Mouse (Mus musculus): ENCODE results near the gene Pmf1. TPM values are rescaled to one million over a fixed set of nuclear protein-coding genes. Genes with fewer than 3 reads are reported as not detected.

Gene Pmf1
- polyA plus RNA-seq, 1 experiment from 2014 or later, result 97.5 TPM

DNA sequence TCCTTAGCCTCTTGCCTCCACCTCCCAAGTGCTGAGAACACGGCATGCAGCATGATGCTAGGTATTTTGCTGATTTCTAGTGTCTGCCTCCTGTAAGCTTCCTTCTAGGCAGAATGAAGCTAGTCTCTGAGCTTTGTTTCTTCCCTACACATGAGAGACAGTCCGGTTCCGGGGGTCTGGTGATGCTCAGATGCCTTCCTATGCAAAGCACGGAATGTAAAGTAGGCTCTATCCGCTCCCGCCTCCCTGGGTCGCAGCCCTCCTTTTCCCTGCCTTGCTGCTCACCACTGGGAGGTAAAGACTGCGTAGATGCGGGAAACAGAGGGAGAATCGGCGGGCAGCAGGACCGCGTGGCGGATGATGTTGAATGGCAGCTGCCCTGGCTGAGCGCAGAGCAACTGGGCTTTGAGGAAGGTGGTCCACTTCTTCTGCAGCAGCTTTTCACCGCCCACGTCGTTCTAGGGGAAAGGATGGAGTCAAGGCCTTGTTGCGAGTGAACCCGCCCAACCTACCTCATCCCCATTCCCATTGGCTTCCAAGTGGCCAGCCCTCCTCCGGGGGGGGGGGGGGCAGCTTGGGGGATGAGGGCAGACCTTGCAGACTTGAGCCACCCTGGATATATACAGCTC lies 39.4 kb upstream of the Pmf1 start:
- H3K27ac ChIP-seq, result no peak overlapping the region
- 0 out of 2 replicates have a peak, but pooled peaks cover 3% of the 10 kb centered on the region for H3K4me1 ChIP-seq (replicated peaks; ENCODE audit: insufficient read depth, low read length)
- no peak overlapping the region; the same call in 1 of the 2 replicates for H3K9ac ChIP-seq (ENCODE audit: low read depth, low read length)
- no peaks in the 10 kb centered on the region for H3K9me3 ChIP-seq (replicated peaks; ENCODE audit: low read length)
- 0 out of 2 replicates have a peak, but pooled peaks cover 7% of the 10 kb centered on the region for H3K36me3 ChIP-seq (ENCODE audit: insufficient read depth, low read length)
- no peaks in the 10 kb centered on the region for H3K27me3 ChIP-seq (ENCODE audit: insufficient read depth, low read length)
- ATAC-seq (replicated peaks; ENCODE audit: low FRiP score, low read depth) (no peak), DNase-seq (ENCODE audit: low spot score) (peak; percentile 73)
- no peak for TF ChIP-seq CTCF (IDR thresholded peaks at IDR 0.05; ENCODE audit: low read depth)
- WGBS, result 14% methylated on average over 21 of the region's 21 CpGs
- H3K4me3 ChIP-seq (replicated peaks; ENCODE audit: low read depth, low read length), result no peak overlapping the region
- H3K4me2 ChIP-seq (ENCODE audit: low read length), result peak overlapping the region; percentile 46

DNA sequence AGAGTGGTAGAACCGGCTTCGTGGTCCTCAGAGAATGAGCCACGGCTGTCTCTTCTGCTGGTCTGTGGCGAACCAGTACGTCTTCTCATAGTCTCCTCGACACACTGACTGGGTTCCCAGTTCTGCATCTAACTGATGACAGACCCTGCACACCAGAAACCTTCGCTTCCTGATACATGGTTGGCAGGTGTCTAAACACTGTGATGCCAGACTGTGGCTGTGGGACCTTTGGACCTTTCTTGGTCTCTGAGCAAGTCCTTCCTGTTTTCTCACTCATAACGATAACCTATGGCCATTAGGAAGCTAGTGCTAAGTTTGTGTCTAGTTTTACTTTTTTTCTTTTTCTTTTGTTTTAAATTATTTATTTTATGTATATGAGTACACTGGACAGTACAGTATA lies 38.3 kb upstream of the Pmf1 start:
- Histone ChIP-seq H3K27me3 (ENCODE audit: insufficient read depth, low read length) (no peaks in the 10 kb centered on the region), H3K36me3 (ENCODE audit: insufficient read depth, low read length) (0 out of 2 replicates have a peak, but pooled peaks cover 7% of the 10 kb centered on the region), H3K9me3 (replicated peaks; ENCODE audit: low read length) (no peaks in the 10 kb centered on the region), H3K27ac (no peak overlapping the region), H3K4me3 (replicated peaks; ENCODE audit: low read depth, low read length) (no peak overlapping the region), H3K4me1 (replicated peaks; ENCODE audit: insufficient read depth, low read length) (no peaks in the 10 kb centered on the region), H3K4me2 (ENCODE audit: low read length) (no peak overlapping the region), H3K9ac (ENCODE audit: low read depth, low read length) (no peak overlapping the region)
- DNase-seq (ENCODE audit: low spot score), result no peak
- 88% methylated on average over 8 of the region's 8 CpGs for WGBS
- TF ChIP-seq CTCF (IDR thresholded peaks at IDR 0.05; ENCODE audit: low read depth), result no peak
- ATAC-seq (replicated peaks; ENCODE audit: low FRiP score, low read depth), result no peak

DNA sequence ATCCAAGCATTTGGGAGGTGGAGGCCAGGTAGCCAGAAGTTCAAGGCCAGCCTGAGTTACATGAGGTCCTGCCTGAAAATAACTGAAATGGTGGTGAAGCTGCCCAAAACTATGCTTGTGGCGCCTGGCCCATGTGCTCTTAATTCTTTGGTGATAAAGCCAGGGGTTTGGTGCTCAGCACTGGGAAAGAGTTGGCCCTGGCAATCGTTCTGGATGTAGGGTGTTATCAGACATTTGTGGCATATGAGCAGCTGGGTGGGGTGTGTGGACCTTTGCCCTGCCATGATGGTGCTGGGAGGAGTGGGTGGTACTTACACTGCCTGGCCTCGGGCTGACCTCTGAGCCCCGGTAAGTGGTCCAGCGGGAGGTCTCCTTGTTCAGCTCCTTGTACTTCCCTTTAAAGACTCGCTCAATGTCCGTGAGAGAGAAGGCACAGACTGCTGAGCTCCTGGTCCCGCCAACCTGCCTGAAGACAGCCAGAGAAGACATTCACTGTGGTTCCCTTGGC lies 37.6 kb upstream of the Pmf1 start:
- DNase-seq (ENCODE audit: low spot score), result no peak
- Histone ChIP-seq H3K27ac (no peak overlapping the region), H3K9ac (ENCODE audit: low read depth, low read length) (no peak overlapping the region), H3K36me3 (ENCODE audit: insufficient read depth, low read length) (0 out of 2 replicates have a peak, but pooled peaks cover 7% of the 10 kb centered on the region), H3K4me3 (replicated peaks; ENCODE audit: low read depth, low read length) (no peak overlapping the region), H3K4me1 (replicated peaks; ENCODE audit: insufficient read depth, low read length) (no peaks in the 10 kb centered on the region), H3K9me3 (replicated peaks; ENCODE audit: low read length) (no peaks in the 10 kb centered on the region), H3K27me3 (ENCODE audit: insufficient read depth, low read length) (no peaks in the 10 kb centered on the region), H3K4me2 (ENCODE audit: low read length) (no peak overlapping the region)
- TF ChIP-seq CTCF (IDR thresholded peaks at IDR 0.05; ENCODE audit: low read depth), result no peak
- 65% methylated on average over 8 of the region's 8 CpGs for WGBS
- ATAC-seq (replicated peaks; ENCODE audit: low FRiP score, low read depth), result no peak

DNA sequence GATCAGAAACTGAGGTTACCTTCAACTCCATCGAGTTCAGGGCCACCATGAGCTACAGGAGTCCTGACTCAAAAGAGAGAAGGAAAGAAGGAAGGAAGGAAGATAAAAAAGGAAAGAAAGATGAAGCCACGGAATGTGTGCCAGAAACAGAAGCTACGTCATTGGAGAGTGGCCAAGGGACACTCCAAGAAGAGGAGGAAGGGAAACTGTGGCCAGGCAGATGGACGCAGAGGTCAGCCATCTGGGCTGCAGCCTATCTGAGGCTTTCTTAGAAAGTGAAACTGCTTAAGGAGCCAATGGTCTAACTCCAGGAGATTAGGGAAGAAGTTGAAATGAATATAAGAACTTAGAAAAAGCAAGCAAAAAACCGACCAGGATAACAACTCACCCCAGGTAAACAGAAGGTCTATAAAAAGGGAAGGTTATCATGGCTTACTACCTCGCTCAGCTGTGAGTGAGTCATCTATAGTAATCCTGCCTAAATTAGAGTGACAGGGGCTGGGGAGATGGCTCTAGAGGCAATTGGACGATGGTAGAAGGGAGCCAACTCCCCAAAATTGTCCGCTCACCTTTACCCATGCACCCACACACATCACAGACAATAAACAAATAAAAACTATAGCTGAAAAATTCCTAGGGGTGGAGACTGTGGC lies 36.5 kb upstream of the Pmf1 start:
- no peaks in the 10 kb centered on the region for H3K9me3 ChIP-seq (replicated peaks; ENCODE audit: low read length)
- DNase-seq (ENCODE audit: low spot score), result no peak
- 62% methylated on average over 8 of the region's 8 CpGs for WGBS
- no peak overlapping the region for H3K27ac ChIP-seq
- H3K4me3 ChIP-seq (replicated peaks; ENCODE audit: low read depth, low read length), result no peak overlapping the region
- ATAC-seq (replicated peaks; ENCODE audit: low FRiP score, low read depth), result no peak
- no peaks in the 10 kb centered on the region for H3K4me1 ChIP-seq (replicated peaks; ENCODE audit: insufficient read depth, low read length)
- H3K36me3 ChIP-seq (ENCODE audit: insufficient read depth, low read length), result 0 out of 2 replicates have a peak, but pooled peaks cover 7% of the 10 kb centered on the region
- no peak overlapping the region for H3K4me2 ChIP-seq (ENCODE audit: low read length)
- H3K9ac ChIP-seq (ENCODE audit: low read depth, low read length), result no peak overlapping the region
- TF ChIP-seq CTCF (IDR thresholded peaks at IDR 0.05; ENCODE audit: low read depth), result no peak
- H3K27me3 ChIP-seq (ENCODE audit: insufficient read depth, low read length), result no peaks in the 10 kb centered on the region

DNA sequence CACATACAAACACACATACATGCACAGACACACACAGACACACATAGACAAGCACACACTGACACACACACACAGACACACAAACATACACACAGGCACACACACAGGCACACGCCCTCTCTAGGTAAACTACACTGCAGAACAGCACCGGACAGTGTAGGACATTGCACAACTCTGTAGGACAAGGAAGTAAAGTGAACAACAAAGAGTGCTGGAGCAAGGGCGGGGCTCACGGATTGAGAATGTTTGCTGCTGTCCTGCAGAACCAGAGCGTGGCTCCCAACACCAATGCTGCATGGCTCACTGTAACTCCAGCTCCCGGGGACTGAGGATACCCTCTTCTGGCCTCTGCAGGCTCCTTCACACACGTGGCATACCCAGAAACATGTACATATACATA lies 32.8 kb upstream of the Pmf1 start:
- no peak for DNase-seq (ENCODE audit: low spot score)
- Histone ChIP-seq H3K27ac (no peak overlapping the region), H3K9me3 (replicated peaks; ENCODE audit: low read length) (no peaks in the 10 kb centered on the region), H3K36me3 (ENCODE audit: insufficient read depth, low read length) (0 out of 2 replicates have a peak, but pooled peaks cover 7% of the 10 kb centered on the region), H3K4me2 (ENCODE audit: low read length) (no peak overlapping the region), H3K4me3 (replicated peaks; ENCODE audit: low read depth, low read length) (no peak overlapping the region), H3K27me3 (ENCODE audit: insufficient read depth, low read length) (no peaks in the 10 kb centered on the region), H3K9ac (ENCODE audit: low read depth, low read length) (no peak overlapping the region), H3K4me1 (replicated peaks; ENCODE audit: insufficient read depth, low read length) (peaks cover 8% of the 10 kb centered on the region)
- no peak for TF ChIP-seq CTCF (IDR thresholded peaks at IDR 0.05; ENCODE audit: low read depth)
- ATAC-seq (replicated peaks; ENCODE audit: low FRiP score, low read depth), result no peak
- WGBS, result 68% methylated on average over 7 of the region's 7 CpGs

DNA sequence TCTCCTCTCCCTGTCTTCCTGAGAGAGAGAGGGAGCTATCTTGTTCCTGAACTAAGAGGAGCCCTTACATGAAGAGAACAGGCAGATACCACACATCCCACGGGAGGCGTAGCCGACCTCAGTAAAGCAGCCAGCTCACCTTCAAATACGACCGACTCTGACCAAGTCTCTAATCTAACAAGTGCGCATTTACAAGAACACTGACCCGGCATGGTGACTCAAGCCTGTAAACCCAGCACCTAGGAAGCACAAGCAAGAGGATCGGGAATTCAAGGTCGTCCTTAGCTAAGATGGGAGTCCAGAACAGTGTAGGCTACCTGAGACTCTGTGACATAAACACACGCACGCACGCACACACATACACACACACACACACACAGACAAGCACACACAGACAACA lies 32.4 kb upstream of the Pmf1 start:
- H3K4me3 ChIP-seq (replicated peaks; ENCODE audit: low read depth, low read length), result no peak overlapping the region
- H3K9ac ChIP-seq (ENCODE audit: low read depth, low read length), result no peak overlapping the region
- H3K36me3 ChIP-seq (ENCODE audit: insufficient read depth, low read length), result 0 out of 2 replicates have a peak, but pooled peaks cover 7% of the 10 kb centered on the region
- ATAC-seq (replicated peaks; ENCODE audit: low FRiP score, low read depth) (no peak), DNase-seq (ENCODE audit: low spot score) (no peak)
- no peaks in the 10 kb centered on the region for H3K9me3 ChIP-seq (replicated peaks; ENCODE audit: low read length)
- 79% methylated on average over 12 of the region's 12 CpGs for WGBS
- no peaks in the 10 kb centered on the region for H3K27me3 ChIP-seq (ENCODE audit: insufficient read depth, low read length)
- H3K4me1 ChIP-seq (replicated peaks; ENCODE audit: insufficient read depth, low read length), result peaks cover 12% of the 10 kb centered on the region
- no peak overlapping the region for H3K27ac ChIP-seq
- no peak overlapping the region for H3K4me2 ChIP-seq (ENCODE audit: low read length)
- TF ChIP-seq CTCF (IDR thresholded peaks at IDR 0.05; ENCODE audit: low read depth), result no peak

All from kidney, postnatal 0 days (tissue).